Mouse (Mus musculus) MEL (cell line): ENCODE results near the gene Tsc22d4. TPM values are rescaled to one million over a fixed set of nuclear protein-coding genes. Genes with fewer than 3 reads are reported as not detected.
A peak's percentile ranks its signal among the peaks of the same experiment; 100 is the strongest.

Experiments
- DNase-seq: peaks from one replicate; pipeline ENCODE4 v3.0.0; 2011; ENCODE audit warnings: low read depth, low spot score
- H3K27ac ChIP-seq: 2 replicates; pipeline ENCODE4 v1.5.1; 2012; ENCODE audit warnings: low read depth, mild to moderate bottlenecking, control low read depth, low read length, moderate library complexity; ENCODE audit not compliant: control insufficient read depth
- H3K27me3 ChIP-seq, 2 experiments: fragments of 150-350 bp in 1 of 2; sonication (generic) in 1 of 2; 2 replicates each; pipeline ENCODE4 v1.6.1; 2012; ENCODE audit warnings: low read length in 2 of 2, mild to moderate bottlenecking in 2 of 2, improper control_type of control experiment in 1 of 2, moderate library complexity in 1 of 2; ENCODE audit not compliant: insufficient read depth in 2 of 2, control insufficient read depth in 1 of 2
- H3K36me3 ChIP-seq, 2 experiments: 2 replicates each; pipeline ENCODE4 v1.6.1; 2012 to 2014; ENCODE audit warnings: low read length in 2 of 2, improper control_type of control experiment in 1 of 2, inconsistent platforms in 1 of 2, mild to moderate bottlenecking in 1 of 2; ENCODE audit not compliant: insufficient read depth in 2 of 2, control insufficient read depth in 1 of 2
- H3K4me1 ChIP-seq, 2 experiments: fragments of 150-350 bp in 1 of 2; sonication (generic) in 1 of 2; 2 replicates each; pipeline ENCODE4 v1.6.1; 2012; ENCODE audit warnings: low read length in 2 of 2, improper control_type of control experiment in 1 of 2, mild to moderate bottlenecking in 1 of 2; ENCODE audit not compliant: insufficient read depth in 2 of 2, control insufficient read depth in 1 of 2
- H3K4me3 ChIP-seq, 2 experiments: fragments of 150-350 bp in 1 of 2; sonication (generic) in 1 of 2; 2 replicates each; pipeline ENCODE4 v1.5.1; 2012; ENCODE audit warnings: low read depth in 2 of 2, low read length in 2 of 2, mild to moderate bottlenecking in 2 of 2, moderate library complexity in 2 of 2, control low read depth in 1 of 2, improper control_type of control experiment in 1 of 2; ENCODE audit not compliant: control insufficient read depth in 1 of 2, insufficient read depth in 1 of 2
- H3K79me2 ChIP-seq: 2 replicates; pipeline ENCODE4 v1.6.1; 2012; ENCODE audit warnings: mild to moderate bottlenecking, low read length, moderate library complexity; ENCODE audit not compliant: control insufficient read depth, poor library complexity, insufficient read depth
- H3K9ac ChIP-seq: 2 replicates; pipeline ENCODE4 v1.6.1; 2012; ENCODE audit warnings: low read depth, mild to moderate bottlenecking, control low read depth, low read length, moderate library complexity; ENCODE audit not compliant: control insufficient read depth, poor library complexity, severe bottlenecking
- H3K9me3 ChIP-seq: fragments of 150-350 bp; sonication (generic); replicated peaks from 2 replicates; pipeline ENCODE4 v1.6.1; 2012; ENCODE audit warnings: mild to moderate bottlenecking, low read length, improper control_type of control experiment, moderate library complexity; ENCODE audit not compliant: insufficient read depth
- CHD2 ChIP-seq: IDR thresholded peaks from 2 replicates; pipeline ENCODE4 v1.6.1; 2011; ENCODE audit warnings: low read length, improper control_type of control experiment
- ETS1 ChIP-seq: IDR thresholded peaks from 2 replicates; pipeline ENCODE4 v1.6.1; 2012; ENCODE audit warnings: low read depth, mild to moderate bottlenecking, inconsistent platforms, low read length, improper control_type of control experiment, moderate library complexity
- HCFC1 ChIP-seq: IDR thresholded peaks from 2 replicates; pipeline ENCODE4 v1.6.1; 2012; ENCODE audit warnings: low read depth, mild to moderate bottlenecking, inconsistent platforms, low read length, improper control_type of control experiment, moderate library complexity
- JUND ChIP-seq: IDR thresholded peaks from 2 replicates; pipeline ENCODE4 v1.6.1; 2011; ENCODE audit warnings: low read depth, mild to moderate bottlenecking, improper control_type of control experiment, low read length
- KAT2A ChIP-seq: conservative IDR thresholded peaks from 2 replicates; pipeline ENCODE4 v1.6.1; 2012; ENCODE audit warnings: low read depth, low read length, improper control_type of control experiment, inconsistent platforms
- MEF2A ChIP-seq: IDR thresholded peaks from 2 replicates; pipeline ENCODE4 v1.6.1; 2014; ENCODE audit warnings: low read depth, mild to moderate bottlenecking, inconsistent platforms, low read length, improper control_type of control experiment; ENCODE audit not compliant: poor library complexity, insufficient replicate concordance, severe bottlenecking; ENCODE audit errors: extremely low read depth
- MXI1 ChIP-seq: IDR thresholded peaks from 2 replicates; pipeline ENCODE4 v1.6.1; 2011; ENCODE audit warnings: mild to moderate bottlenecking, low read depth, low read length, improper control_type of control experiment
- NELFE ChIP-seq: IDR thresholded peaks from 2 replicates; pipeline ENCODE4 v1.6.1; 2011; ENCODE audit warnings: low read depth, low read length, improper control_type of control experiment
- POLR2A ChIP-seq, 2 experiments: IDR thresholded peaks; 2 replicates each; pipeline ENCODE4 v1.6.1; 2011 to 2012; ENCODE audit warnings: low read length in 2 of 2, mild to moderate bottlenecking in 2 of 2, control low read depth in 1 of 2, improper control_type of control experiment in 1 of 2, low read depth in 1 of 2, moderate library complexity in 1 of 2; ENCODE audit not compliant: control insufficient read depth in 1 of 2, insufficient read depth in 1 of 2, poor library complexity in 1 of 2
- RAD21 ChIP-seq: IDR thresholded peaks from 2 replicates; pipeline ENCODE4 v1.6.1; 2011; ENCODE audit warnings: mild to moderate bottlenecking, low read depth, low read length, improper control_type of control experiment
- SIN3A ChIP-seq: IDR thresholded peaks from 2 replicates; pipeline ENCODE4 v1.6.1; 2012; ENCODE audit warnings: low read length, improper control_type of control experiment, inconsistent platforms
- TCF12 ChIP-seq: IDR thresholded peaks from 2 replicates; pipeline ENCODE4 v1.6.1; 2014; ENCODE audit warnings: low read depth, mild to moderate bottlenecking, inconsistent platforms, low read length, improper control_type of control experiment, moderate library complexity
- ZC3H11A ChIP-seq: IDR thresholded peaks from 2 replicates; pipeline ENCODE4 v1.6.1; 2012; ENCODE audit warnings: low read depth, mild to moderate bottlenecking, inconsistent platforms, low read length, improper control_type of control experiment
- ZKSCAN1 ChIP-seq: IDR thresholded peaks from 2 replicates; pipeline ENCODE4 v1.6.1; 2012; ENCODE audit warnings: low read depth, mild to moderate bottlenecking, inconsistent platforms, low read length, improper control_type of control experiment, moderate library complexity
- polyA plus RNA-seq, 2 experiments: library from polyadenylated mRNA; stranded (reverse) in 1 of 2; unstranded in 1 of 2; fragments of >175 nt in 1 of 2; fragments of >200 nt in 1 of 2; gene quantifications; 2 replicates each; pipeline versions ENCODE4 v1.2.1 to v1.2.4; 2012; ENCODE audit warnings: low replicate concordance in 2 of 2, low read depth in 1 of 2; ENCODE audit not compliant: insufficient read length in 2 of 2, insufficient read depth in 1 of 2, missing spikeins in 1 of 2
- total RNA-seq: library from RNA; depleted of rRNA; stranded (reverse); fragments of 300-350 nt; gene quantifications from 2 replicates; pipeline ENCODE4 v1.2.3, GENCODE M21; 2012

The Tsc22d4 gene
- total and polyA plus RNA-seq, 3 experiments, result 58.3 to 203 TPM; not detected in 1

- Histone ChIP-seq H3K27me3 (no peaks in the 10 kb centered on the region), H3K9ac (peak overlapping the region; percentile 20), H3K27ac (no peak overlapping the region), H3K36me3 (peaks cover 3 to 15% of the 10 kb centered on the region in 2 experiments), H3K9me3 (no peaks in the 10 kb centered on the region), H3K79me2 (peaks cover 10% of the 10 kb centered on the region), H3K4me3 (no peak overlapping the region), H3K4me1 (peaks cover 15 to 31% of the 10 kb centered on the region in 2 experiments)
- no peak for TF ChIP-seq KAT2A
- peak; percentile 33; the same call in 1 of the 2 replicates for TF ChIP-seq MXI1
- TF ChIP-seq TCF12, result 0 out of 2 replicates have a peak, but pooled peaks have one; percentile 13
- TF ChIP-seq ZC3H11A, result no peak
- peak; percentile 47 for TF ChIP-seq ETS1
- no peak for TF ChIP-seq JUND
- peak; percentile 41; the same call in 1 of the 2 replicates for TF ChIP-seq HCFC1
- peak; percentile 54; the same call in 1 of the 2 replicates for TF ChIP-seq SIN3A
- TF ChIP-seq NELFE, result no peak
- DNase-seq, result peak; percentile 80
Observed at GRCm38 (mm10) chr5:137776408-137776918, 30.9 kb downstream of the Tsc22d4 start.

- H3K9me3 ChIP-seq, result no peaks in the 10 kb centered on the region
- peak overlapping the region; percentile 20 for H3K9ac ChIP-seq
- TF ChIP-seq RAD21 (no peak), CHD2 (no peak), POLR2A (IDR thresholded peaks at IDR 0.05; ENCODE audit: control insufficient read depth in 1 of 2, insufficient read depth in 1 of 2, low read depth in 1 of 2, low read length in 2 of 2, poor library complexity in 1 of 2) (no peak), MEF2A (no peak), ZKSCAN1 (no peak), ETS1 (peak; percentile 57; the same call in 1 of the 2 replicates)
- H3K79me2 ChIP-seq, result peaks cover 10% of the 10 kb centered on the region
- H3K4me3 ChIP-seq, result no peak overlapping the region
- H3K27me3 ChIP-seq, result no peaks in the 10 kb centered on the region
- no peak for DNase-seq
- no peak overlapping the region for H3K27ac ChIP-seq
- H3K4me1 ChIP-seq, result peaks cover 15 to 28% of the 10 kb centered on the region in 2 experiments
- H3K36me3 ChIP-seq, result peaks cover 3 to 15% of the 10 kb centered on the region in 2 experiments
Observed at GRCm38 (mm10) chr5:137777267-137777845, 31.8 kb downstream of the Tsc22d4 start.
